Mouse (Mus musculus) forebrain, embryonic 14.5 days (tissue): ENCODE data around the gene Gpsm1. TPM values are rescaled to one million over a fixed set of nuclear protein-coding genes. Genes with fewer than 3 reads are reported as not detected.

ENCODE experiments used
- ATAC-seq: fragments of 200-750 bp; cut with Nextera tagmentation; 2 replicates; pipeline ENCODE4 v1.8.0; 2017; ENCODE audit warnings: mild to moderate bottlenecking, moderate library complexity
- DNase-seq: peaks from one replicate; pipeline ENCODE4 v3.0.0-alpha.2; 2015; ENCODE audit warnings: low spot score
- H3K27ac ChIP-seq: fragments of 300-500 bp; sonication (generic); 2 replicates; pipeline ENCODE4 v1.5.1; 2014; ENCODE audit warnings: low read depth, mild to moderate bottlenecking, control low read depth, low read length, moderate library complexity
- H3K27me3 ChIP-seq: fragments of 300-500 bp; sonication (generic); replicated peaks from 2 replicates; pipeline ENCODE4 v1.6.1; 2014; ENCODE audit warnings: low read length, control low read depth, mixed read lengths; ENCODE audit not compliant: control insufficient read depth, insufficient read depth
- H3K36me3 ChIP-seq: fragments of 300-500 bp; sonication (generic); 2 replicates; pipeline ENCODE4 v1.6.1; 2014; ENCODE audit warnings: low read length, control low read depth; ENCODE audit not compliant: control insufficient read depth, insufficient read depth
- H3K4me1 ChIP-seq: fragments of 300-500 bp; sonication (generic); 2 replicates; pipeline ENCODE4 v1.6.1; 2014; ENCODE audit warnings: antibody characterized with exemption, low read length, control low read depth; ENCODE audit not compliant: control insufficient read depth, insufficient read depth
- H3K4me2 ChIP-seq: fragments of 300-500 bp; sonication (generic); 2 replicates; pipeline ENCODE4 v1.6.1; 2014; ENCODE audit warnings: mild to moderate bottlenecking, control low read depth, low read length
- H3K4me3 ChIP-seq: fragments of 300-500 bp; sonication (generic); 2 replicates; pipeline ENCODE4 v1.5.1; 2014; ENCODE audit warnings: low read depth, low read length, control low read depth
- H3K9ac ChIP-seq: fragments of 300-500 bp; sonication (generic); 2 replicates; pipeline ENCODE4 v1.6.1; 2014; ENCODE audit warnings: mild to moderate bottlenecking, low read length, control low read depth, moderate library complexity
- H3K9me3 ChIP-seq: fragments of 300-500 bp; sonication (generic); replicated peaks from 2 replicates; pipeline ENCODE4 v1.6.1; 2016; ENCODE audit warnings: low read length, control low read depth, mixed read lengths; ENCODE audit not compliant: control insufficient read depth
- WGBS: fragments of 180-500 bp; shearing (Covaris S2); extraction: QIAGEN DNeasy Blood & Tissue Kit; methylation state at CpG from one replicate; pipeline ENCODE4 v1.1.7; 2014; 5-methylcytosine and 5-hydroxymethylcytosine counted together
- polyA plus RNA-seq: library from polyadenylated mRNA; unstranded; fragments of >200 nt; fragmentation: Nextera tagmentation; extraction: Ambion mirVana; gene quantifications from 2 replicates; pipeline ENCODE4 v1.2.1, GENCODE M21; 2014

The Gpsm1 gene
- polyA plus RNA-seq, 1 experiment from 2014 or later = 56.0 TPM

DNA sequence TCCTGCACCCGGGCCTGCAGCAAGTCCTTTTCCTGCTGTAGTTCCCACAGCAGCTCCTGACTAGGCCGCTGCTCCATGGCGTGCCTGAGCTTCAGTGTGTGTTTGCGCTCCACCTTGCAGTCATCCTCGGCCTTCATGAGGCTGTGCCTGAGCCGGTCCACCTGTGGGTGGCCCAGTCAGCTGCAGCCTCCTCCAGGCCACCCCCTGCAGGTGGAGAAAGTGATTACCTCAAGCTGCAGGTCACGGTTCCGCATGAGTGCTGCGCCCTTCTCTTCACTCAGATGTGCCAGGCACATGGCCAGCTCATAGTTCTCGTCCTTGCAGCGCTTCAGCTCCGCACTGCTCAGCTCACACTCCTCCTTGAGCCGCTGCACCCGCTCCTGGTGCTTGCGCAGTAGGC lies 42.2 kb downstream of the Gpsm1 start:
- WGBS = 43% methylated on average over 15 of the region's 15 CpGs
- H3K4me1 ChIP-seq = peaks cover 7% of the 10 kb centered on the region
- H3K27me3 ChIP-seq = no peaks in the 10 kb centered on the region
- no peaks in the 10 kb centered on the region for H3K9me3 ChIP-seq
- no peak overlapping the region for H3K4me3 ChIP-seq
- H3K4me2 ChIP-seq = no peak overlapping the region
- H3K9ac ChIP-seq = no peak overlapping the region
- ATAC-seq (no peak), DNase-seq (no peak)
- no peak overlapping the region for H3K27ac ChIP-seq
- 0 out of 2 replicates have a peak, but pooled peaks cover 4% of the 10 kb centered on the region for H3K36me3 ChIP-seq

DNA sequence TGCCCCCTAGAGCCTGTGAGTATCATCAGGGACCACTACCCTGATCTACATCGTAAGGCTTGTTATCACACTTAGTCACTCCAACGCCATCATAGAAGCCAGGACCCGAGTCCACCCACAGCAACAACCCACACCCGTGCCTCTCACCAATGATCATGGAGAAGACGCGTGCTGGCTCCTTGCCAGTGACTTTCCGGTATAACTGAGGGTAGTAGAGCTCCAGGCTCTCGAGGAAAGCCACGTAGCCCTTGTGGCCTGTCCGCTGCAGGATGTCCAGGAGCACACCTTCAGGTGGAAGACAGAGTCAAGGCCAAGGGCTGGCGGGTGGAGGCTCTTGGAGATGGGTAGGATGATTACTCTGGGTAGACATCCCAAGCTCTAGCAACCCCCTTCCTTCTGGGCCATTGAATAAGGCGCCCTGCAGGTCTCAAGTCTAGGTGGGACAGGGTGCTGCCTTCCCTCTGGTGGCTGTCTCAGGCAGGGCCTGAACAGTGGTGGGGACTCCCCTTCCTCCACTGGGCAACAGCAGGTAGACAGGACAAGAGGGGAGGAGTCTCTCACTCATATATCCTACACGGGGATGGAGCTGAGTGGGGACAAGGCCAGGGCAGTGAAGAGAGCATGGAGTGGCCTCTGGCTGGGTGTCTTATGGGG lies 43.5 kb downstream of the Gpsm1 start:
- Histone ChIP-seq H3K9ac (no peak overlapping the region), H3K27ac (no peak overlapping the region), H3K4me2 (no peak overlapping the region), H3K9me3 (no peaks in the 10 kb centered on the region), H3K27me3 (no peaks in the 10 kb centered on the region), H3K4me3 (no peak overlapping the region), H3K36me3 (peaks cover 13% of the 10 kb centered on the region; the same call in 1 of the 2 replicates), H3K4me1 (no peaks in the 10 kb centered on the region)
- DNase-seq = no peak
- ATAC-seq = no peak
- 90% methylated on average over 13 of the region's 13 CpGs for WGBS

DNA sequence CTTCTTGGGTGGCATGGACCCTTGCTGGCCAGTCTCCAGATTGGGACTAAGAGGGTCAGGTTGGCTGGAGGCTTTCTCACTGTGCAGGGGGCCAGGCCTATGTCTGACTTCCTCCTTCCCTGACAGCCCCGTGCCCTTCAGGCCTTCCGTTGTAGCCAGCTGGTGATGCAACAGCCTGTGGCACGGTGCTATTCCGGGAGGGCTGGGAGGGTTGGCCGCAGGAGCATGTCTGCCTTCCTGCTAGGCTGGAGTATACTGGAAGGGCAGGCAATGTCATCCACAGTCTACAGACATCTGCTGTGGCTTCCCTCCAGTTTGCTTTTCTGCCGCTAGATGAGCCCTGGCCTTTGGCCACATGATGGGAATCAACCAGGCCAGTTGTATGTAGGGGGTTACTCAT lies 44.7 kb downstream of the Gpsm1 start:
- Histone ChIP-seq H3K4me2 (no peak overlapping the region), H3K36me3 (peaks cover 25% of the 10 kb centered on the region), H3K9ac (no peak overlapping the region), H3K4me1 (no peaks in the 10 kb centered on the region), H3K4me3 (no peak overlapping the region), H3K9me3 (no peaks in the 10 kb centered on the region), H3K27ac (no peak overlapping the region), H3K27me3 (no peaks in the 10 kb centered on the region)
- no peak for DNase-seq
- 84% methylated on average over 6 of the region's 6 CpGs for WGBS
- ATAC-seq = no peak

DNA sequence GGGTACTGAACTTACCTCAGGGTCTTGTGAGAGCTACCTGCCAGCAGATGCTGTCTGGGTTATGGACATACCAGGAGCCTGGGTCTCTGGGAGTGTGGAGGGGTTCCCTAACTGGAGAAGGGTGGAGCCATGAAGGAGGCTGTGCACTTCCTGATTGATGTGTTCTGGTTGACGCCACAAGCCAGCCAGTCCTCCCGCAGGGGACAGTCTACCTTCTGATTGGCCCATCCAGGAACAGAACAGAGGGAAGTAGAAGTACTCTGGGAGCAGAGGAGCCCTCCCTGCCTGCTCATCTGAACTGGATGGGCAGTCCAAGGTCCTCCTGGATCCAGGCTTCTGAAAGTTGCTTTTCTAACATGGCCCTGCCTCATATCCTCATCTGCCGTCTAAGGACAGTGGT lies 45.5 kb downstream of the Gpsm1 start, which contains the start of gene Card9:
TSS of gene Card9 (minus strand) at position 147 of the 400 bp plus-strand sequence.
- no peak within 1 kb of the TSS for H3K4me2 ChIP-seq
- DNase-seq = no peak
- no peak within 1 kb of the TSS for H3K4me3 ChIP-seq
- WGBS = 62% methylated on average over 3 of the region's 3 CpGs
- peaks cover 33% of the 10 kb centered on the region for H3K36me3 ChIP-seq
- H3K9me3 ChIP-seq = no peaks in the 10 kb centered on the region
- no peak within 1 kb of the TSS for H3K27ac ChIP-seq
- H3K9ac ChIP-seq = no peak within 1 kb of the TSS
- no peaks in the 10 kb centered on the region for H3K27me3 ChIP-seq
- ATAC-seq = no peak
- H3K4me1 ChIP-seq = no peaks in the 10 kb centered on the region

DNA sequence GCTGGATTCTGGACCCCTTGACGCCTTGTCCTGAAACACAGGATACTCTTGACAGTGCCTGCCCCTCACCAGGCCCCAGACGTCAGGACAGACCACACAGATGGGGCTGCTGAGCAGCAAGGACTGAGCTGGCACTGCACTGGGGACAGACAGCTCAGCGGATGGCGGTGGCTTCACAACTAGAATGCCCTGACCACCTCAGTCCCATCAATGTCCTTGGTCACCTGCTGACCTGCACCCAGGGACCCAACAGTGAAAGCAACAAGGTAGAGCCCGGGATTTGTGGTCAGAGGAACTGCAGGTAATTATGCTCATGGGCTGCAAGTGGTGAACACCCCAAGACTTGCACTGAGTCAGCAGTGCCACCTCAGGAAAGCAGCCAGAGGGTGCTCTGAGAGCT lies 47.7 kb downstream of the Gpsm1 start:
- ATAC-seq (no peak), DNase-seq (no peak)
- WGBS = 84% methylated on average over 5 of the region's 5 CpGs
- no peak overlapping the region for H3K4me3 ChIP-seq
- peaks cover 55% of the 10 kb centered on the region for H3K36me3 ChIP-seq
- no peaks in the 10 kb centered on the region for H3K27me3 ChIP-seq
- no peak overlapping the region for H3K9ac ChIP-seq
- H3K9me3 ChIP-seq = no peaks in the 10 kb centered on the region
- no peak overlapping the region for H3K4me2 ChIP-seq
- H3K27ac ChIP-seq = no peak overlapping the region
- H3K4me1 ChIP-seq = no peaks in the 10 kb centered on the region

DNA sequence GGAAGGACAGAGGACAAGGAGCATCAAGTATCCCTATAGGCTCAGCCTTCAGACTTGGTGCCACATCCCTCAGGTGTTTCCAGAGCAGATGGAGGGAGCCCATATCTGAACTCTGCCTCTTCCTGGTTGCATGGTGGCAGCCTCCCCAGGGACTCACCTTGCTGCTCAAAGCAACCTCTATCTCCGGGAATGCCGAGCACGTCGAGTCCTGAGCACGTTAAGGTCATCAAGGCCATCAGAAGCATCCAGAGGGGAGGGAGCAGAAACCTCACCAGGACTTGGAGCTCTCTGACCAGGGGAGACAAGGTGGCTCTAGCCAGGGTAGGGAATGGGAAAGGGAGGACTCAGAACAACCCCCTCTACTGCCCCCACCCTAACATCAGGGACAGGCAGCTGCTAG lies 48.2 kb downstream of the Gpsm1 start:
- no peaks in the 10 kb centered on the region for H3K4me1 ChIP-seq
- 90% methylated on average over 5 of the region's 5 CpGs for WGBS
- H3K36me3 ChIP-seq = peaks cover 59% of the 10 kb centered on the region
- no peaks in the 10 kb centered on the region for H3K27me3 ChIP-seq
- H3K4me3 ChIP-seq = no peak overlapping the region
- no peaks in the 10 kb centered on the region for H3K9me3 ChIP-seq
- H3K4me2 ChIP-seq = no peak overlapping the region
- no peak overlapping the region for H3K27ac ChIP-seq
- no peak overlapping the region for H3K9ac ChIP-seq
- DNase-seq (no peak), ATAC-seq (no peak)

DNA sequence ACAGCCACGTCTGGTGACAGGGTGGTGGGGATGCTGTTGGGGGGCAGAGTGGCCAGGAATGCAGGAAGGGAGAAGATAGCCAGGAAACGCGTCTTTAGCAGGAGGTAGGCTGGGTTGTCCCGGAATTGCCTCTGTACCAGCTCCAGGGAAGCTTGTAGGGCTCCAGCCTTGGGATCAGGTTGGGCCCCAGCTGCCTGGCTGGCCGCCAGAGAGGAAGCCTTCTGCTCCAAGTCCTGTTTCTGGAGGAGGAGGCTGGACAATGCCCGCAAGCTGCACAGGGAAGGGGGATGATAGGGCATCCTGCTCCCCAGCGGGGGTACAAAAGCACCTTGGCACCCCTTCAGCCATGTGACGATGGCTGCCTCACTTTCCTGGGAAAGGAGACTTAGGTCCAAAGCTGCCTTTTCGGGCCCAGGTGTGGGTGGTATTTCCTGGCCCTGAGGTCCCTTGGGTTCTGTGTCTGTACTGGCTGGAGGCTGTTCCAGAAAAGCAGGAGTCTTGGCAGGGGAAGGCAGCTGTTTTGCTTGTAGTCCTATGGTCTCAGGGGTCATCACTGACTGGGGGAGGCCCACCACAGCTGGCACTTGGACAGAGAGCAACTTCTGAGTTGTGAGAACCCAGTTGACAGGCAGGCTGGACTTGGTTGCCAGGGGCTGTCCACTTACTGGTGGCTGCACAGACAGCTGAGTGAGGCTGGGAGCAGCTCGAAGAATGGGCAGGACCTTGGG lies 49.6 kb downstream of the Gpsm1 start:
- H3K27me3 ChIP-seq = no peaks in the 10 kb centered on the region
- H3K9ac ChIP-seq = no peak overlapping the region
- H3K27ac ChIP-seq = no peak overlapping the region
- no peak overlapping the region for H3K4me3 ChIP-seq
- no peak overlapping the region for H3K4me2 ChIP-seq
- WGBS = 89% methylated on average over 10 of the region's 10 CpGs
- H3K4me1 ChIP-seq = no peaks in the 10 kb centered on the region
- no peaks in the 10 kb centered on the region for H3K9me3 ChIP-seq
- H3K36me3 ChIP-seq = peaks cover 74% of the 10 kb centered on the region
- ATAC-seq = no peak
- no peak for DNase-seq

DNA sequence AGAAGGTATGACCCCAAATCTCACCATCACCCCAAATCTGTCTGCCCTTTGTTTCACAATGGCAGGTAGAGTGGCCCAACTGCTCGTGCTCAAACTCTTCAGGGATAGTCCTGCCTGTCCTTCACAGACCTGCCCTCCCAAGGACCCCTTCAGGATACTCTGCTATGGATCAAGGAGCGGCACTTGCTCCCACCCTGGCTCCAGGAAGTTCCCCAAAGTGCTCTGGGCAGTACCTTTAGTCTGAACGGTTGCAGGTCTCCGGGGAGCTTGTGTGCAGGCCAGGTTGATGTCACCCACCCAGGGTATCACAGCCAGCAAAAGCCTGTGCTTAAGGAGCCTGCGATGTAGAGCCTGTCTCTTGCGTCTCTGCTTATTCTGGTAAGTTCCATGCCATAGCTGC lies 52.6 kb downstream of the Gpsm1 start:
- no peak overlapping the region for H3K4me2 ChIP-seq
- peaks cover 97% of the 10 kb centered on the region for H3K36me3 ChIP-seq
- H3K9ac ChIP-seq = no peak overlapping the region
- H3K27ac ChIP-seq = no peak overlapping the region
- no peaks in the 10 kb centered on the region for H3K9me3 ChIP-seq
- ATAC-seq (no peak), DNase-seq (no peak)
- no peaks in the 10 kb centered on the region for H3K4me1 ChIP-seq
- no peaks in the 10 kb centered on the region for H3K27me3 ChIP-seq
- WGBS = 91% methylated on average over 6 of the region's 6 CpGs
- no peak overlapping the region for H3K4me3 ChIP-seq

DNA sequence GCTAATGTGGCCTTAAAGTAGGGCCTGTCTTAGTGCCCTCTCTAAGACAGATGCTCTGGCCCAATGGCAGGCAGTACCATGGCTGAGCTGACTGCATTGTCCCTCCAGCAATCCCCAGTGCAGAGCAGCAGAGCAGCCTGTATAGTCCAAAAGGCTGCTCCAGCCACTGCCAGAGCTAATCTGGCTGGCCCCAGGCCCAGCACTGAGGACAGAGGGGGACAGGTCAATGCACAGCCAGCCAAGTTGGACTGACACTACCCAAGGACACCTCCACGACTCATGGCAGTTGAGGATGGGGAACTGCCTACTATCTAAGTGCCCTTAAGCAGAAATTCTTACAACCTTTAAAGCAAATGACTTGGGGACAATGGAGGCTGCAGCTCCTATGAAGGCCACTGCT lies 53.3 kb downstream of the Gpsm1 start:
- ATAC-seq (no peak), DNase-seq (no peak)
- Histone ChIP-seq H3K4me2 (no peak overlapping the region), H3K36me3 (peaks cover 98% of the 10 kb centered on the region), H3K9me3 (no peaks in the 10 kb centered on the region), H3K4me1 (no peaks in the 10 kb centered on the region), H3K27ac (no peak overlapping the region), H3K4me3 (no peak overlapping the region), H3K9ac (no peak overlapping the region), H3K27me3 (no peaks in the 10 kb centered on the region)
- WGBS = 88% methylated on average over 1 of the region's 1 CpGs
